Mouse (Mus musculus) liver, embryonic 12.5 days (tissue): Measurements from ENCODE around the gene Ror1. TPM values are rescaled to one million over a fixed set of nuclear protein-coding genes. Genes with fewer than 3 reads are reported as not detected.

ENCODE experiments used
- ATAC-seq: fragments of 200-750 bp; cut with Nextera tagmentation; 2 replicates; pipeline ENCODE4 v1.8.0; 2017; ENCODE audit warnings: moderate number of reproducible peaks, mild to moderate bottlenecking, moderate library complexity
- H3K27ac ChIP-seq: fragments of 300-500 bp; sonication (generic); 2 replicates; pipeline ENCODE4 v1.5.1; 2016; ENCODE audit warnings: mild to moderate bottlenecking
- H3K27me3 ChIP-seq: fragments of 300-500 bp; sonication (generic); replicated peaks from 2 replicates; pipeline ENCODE4 v1.6.1; 2016; ENCODE audit warnings: mild to moderate bottlenecking, moderate library complexity
- H3K36me3 ChIP-seq: fragments of 300-500 bp; sonication (generic); 2 replicates; pipeline ENCODE4 v1.6.1; 2016; ENCODE audit warnings: mild to moderate bottlenecking, moderate library complexity
- H3K4me1 ChIP-seq: fragments of 300-500 bp; sonication (generic); 2 replicates; pipeline ENCODE4 v1.6.1; 2016
- H3K4me2 ChIP-seq: fragments of 300-500 bp; sonication (generic); 2 replicates; pipeline ENCODE4 v1.6.1; 2016; ENCODE audit warnings: mild to moderate bottlenecking, moderate library complexity
- H3K4me3 ChIP-seq: fragments of 300-500 bp; sonication (generic); 2 replicates; pipeline ENCODE4 v1.5.1; 2016; ENCODE audit warnings: mild to moderate bottlenecking, moderate library complexity
- H3K9ac ChIP-seq: fragments of 300-500 bp; sonication (generic); 2 replicates; pipeline ENCODE4 v1.6.1; 2016; ENCODE audit warnings: mild to moderate bottlenecking, moderate library complexity
- H3K9me3 ChIP-seq: fragments of 300-500 bp; sonication (generic); replicated peaks from 2 replicates; pipeline ENCODE4 v1.6.1; 2016; ENCODE audit warnings: mild to moderate bottlenecking, moderate library complexity
- WGBS: fragments of 180-500 bp; shearing (Covaris S2); methylation state at CpG from one replicate; pipeline ENCODE4 v1.1.7; 2016; ENCODE audit not compliant: insufficient replicate concordance; 5-methylcytosine and 5-hydroxymethylcytosine counted together
- polyA plus RNA-seq: library from polyadenylated mRNA; unstranded; fragments of >200 nt; fragmentation: Nextera tagmentation; extraction: Ambion mirVana; gene quantifications from 2 replicates; pipeline ENCODE4 v1.2.1, GENCODE M21; 2016

The Ror1 gene
- polyA plus RNA-seq, 1 experiment from 2014 or later: 1.4 TPM

DNA sequence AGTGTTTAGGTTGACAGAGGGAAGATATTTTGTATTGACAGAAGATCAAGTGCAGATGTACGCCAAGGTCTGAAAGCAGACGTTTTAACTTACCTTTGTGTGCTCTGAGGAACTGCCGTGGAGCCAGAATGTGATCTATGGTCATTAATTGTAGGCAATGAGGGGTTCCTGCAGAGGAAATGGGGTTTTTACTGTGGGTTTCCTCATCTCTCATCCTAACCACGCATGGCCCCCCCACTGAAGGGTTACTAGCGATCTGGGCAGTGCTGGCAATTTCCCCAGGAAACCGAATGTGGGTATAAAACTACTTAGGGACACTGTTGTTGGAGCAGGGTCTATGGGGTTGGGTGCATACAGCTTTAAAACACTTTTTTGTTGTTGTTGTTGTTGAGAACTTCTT, 25.5 kb upstream of the Ror1 start:
- Histone ChIP-seq H3K4me1 (no peaks in the 10 kb centered on the region), H3K9ac (no peak overlapping the region), H3K9me3 (no peaks in the 10 kb centered on the region), H3K36me3 (no peaks in the 10 kb centered on the region), H3K27ac (no peak overlapping the region), H3K4me2 (no peak overlapping the region), H3K27me3 (no peaks in the 10 kb centered on the region), H3K4me3 (no peak overlapping the region)
- 34% methylated on average over 6 of the region's 6 CpGs for WGBS
- ATAC-seq: no peak

DNA sequence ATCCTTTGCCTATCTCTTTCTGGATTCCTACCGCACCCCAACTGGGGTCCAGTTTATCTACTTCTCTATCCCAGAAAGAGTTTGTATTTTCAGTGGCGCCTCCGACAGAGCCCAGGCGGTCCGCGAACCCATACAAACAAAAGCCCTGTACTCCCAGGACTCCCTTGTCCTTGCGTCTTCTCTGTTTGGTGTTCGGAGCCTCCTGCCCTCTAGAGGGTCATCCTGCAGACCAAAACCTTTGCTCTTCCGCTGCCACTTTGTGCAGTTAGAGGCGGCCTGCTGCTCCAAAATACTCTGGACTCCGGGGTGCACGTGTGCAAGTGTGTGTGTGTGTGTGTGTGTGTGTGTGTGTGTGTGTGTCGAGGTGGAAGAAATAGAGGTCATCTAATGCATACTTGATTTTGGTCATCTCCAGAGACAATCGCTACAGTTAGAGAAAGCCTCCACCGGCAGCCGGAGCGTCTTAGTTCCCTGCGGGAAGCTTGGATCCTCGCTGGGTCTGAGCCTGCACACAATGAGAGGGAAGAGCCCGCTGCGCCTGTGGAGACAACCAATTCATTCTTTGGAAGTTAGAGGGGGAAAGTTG, 1.1 kb downstream of the Ror1 start:
- Histone ChIP-seq H3K4me1 (no peaks in the 10 kb centered on the region), H3K27me3 (peaks cover 59% of the 10 kb centered on the region), H3K4me3 (peak overlapping the region; percentile 58), H3K36me3 (no peaks in the 10 kb centered on the region), H3K27ac (no peak overlapping the region), H3K9ac (no peak overlapping the region), H3K4me2 (peak overlapping the region; percentile 73), H3K9me3 (no peaks in the 10 kb centered on the region)
- ATAC-seq: no peak
- 6% methylated on average over 21 of the region's 21 CpGs for WGBS

DNA sequence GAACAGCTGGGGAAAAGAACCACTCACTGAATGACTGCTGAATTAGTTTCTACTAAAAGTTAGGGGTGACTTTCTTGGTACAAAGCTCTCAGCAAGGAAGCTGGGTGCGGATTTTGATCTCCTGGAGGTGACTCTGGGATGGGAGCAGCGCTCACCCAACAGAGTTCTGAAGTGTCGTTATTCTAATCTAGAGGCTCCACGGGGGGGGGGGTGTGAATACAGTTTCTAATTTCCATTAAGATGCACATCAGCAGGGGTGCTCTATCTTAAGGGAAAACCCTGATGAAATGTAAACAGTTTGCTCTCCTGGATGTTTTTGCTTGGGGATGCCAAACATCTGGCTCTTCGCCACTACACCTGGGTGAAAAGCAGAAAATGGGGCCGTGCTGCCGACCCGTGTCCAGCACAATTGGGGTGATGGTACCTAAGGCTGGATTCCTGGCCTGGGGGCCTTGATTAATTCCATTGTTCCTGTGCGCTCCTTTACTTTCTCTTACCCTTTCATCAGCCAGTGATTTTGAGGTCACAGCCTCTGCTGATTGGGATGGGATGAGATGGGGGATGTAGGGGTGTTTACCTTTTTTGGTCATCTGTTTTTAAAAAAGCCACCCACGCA, 1.9 kb downstream of the Ror1 start:
- Histone ChIP-seq H3K4me2 (peak overlapping the region; percentile 73), H3K9ac (no peak overlapping the region), H3K27me3 (peaks cover 59% of the 10 kb centered on the region), H3K4me1 (no peaks in the 10 kb centered on the region), H3K9me3 (no peaks in the 10 kb centered on the region), H3K27ac (no peak overlapping the region), H3K4me3 (no peak overlapping the region), H3K36me3 (no peaks in the 10 kb centered on the region)
- no peak for ATAC-seq
- WGBS: 28% methylated on average over 10 of the region's 10 CpGs

DNA sequence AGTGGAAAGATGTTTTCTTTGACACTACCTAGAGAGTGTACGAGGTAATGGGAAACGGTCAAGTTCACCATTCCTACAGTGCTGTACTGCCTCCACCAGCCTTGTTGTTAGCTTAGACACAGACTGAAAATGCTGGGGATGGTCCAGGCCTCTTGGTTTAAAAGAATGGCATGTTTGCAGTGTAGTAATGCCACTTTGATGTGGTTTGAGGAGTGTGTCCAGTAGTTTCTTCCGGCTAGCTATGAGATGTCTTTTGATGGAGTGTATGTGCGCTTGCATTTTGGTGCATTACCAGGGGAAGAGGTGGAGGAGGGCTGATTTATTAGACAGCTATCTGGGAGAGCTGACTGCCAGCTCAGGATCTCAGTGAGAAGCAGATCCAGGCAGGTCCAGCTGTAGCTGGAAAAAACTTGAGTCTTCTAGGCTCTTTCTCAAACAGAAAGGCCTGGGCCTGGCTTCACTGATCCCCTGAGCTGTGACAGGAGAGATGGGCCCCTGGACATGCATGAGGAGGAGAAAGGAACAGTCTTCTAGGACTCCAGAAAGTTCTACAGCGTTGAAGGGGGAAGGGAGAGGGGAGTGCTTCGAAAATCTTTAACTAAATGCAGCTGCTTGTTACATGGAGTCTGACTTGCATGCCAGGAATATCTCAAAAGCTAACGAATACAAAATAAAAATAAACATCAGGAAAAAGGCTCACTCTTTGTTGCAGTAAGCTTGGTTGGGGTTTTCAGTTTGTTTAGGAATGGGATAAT, 5.7 kb downstream of the Ror1 start:
- no peak for ATAC-seq
- Histone ChIP-seq H3K4me2 (no peak overlapping the region), H3K4me3 (no peak overlapping the region), H3K4me1 (no peaks in the 10 kb centered on the region), H3K27me3 (peaks cover 27% of the 10 kb centered on the region), H3K36me3 (no peaks in the 10 kb centered on the region), H3K9ac (no peak overlapping the region), H3K27ac (no peak overlapping the region), H3K9me3 (no peaks in the 10 kb centered on the region)
- 55% methylated on average over 7 of the region's 7 CpGs for WGBS

DNA sequence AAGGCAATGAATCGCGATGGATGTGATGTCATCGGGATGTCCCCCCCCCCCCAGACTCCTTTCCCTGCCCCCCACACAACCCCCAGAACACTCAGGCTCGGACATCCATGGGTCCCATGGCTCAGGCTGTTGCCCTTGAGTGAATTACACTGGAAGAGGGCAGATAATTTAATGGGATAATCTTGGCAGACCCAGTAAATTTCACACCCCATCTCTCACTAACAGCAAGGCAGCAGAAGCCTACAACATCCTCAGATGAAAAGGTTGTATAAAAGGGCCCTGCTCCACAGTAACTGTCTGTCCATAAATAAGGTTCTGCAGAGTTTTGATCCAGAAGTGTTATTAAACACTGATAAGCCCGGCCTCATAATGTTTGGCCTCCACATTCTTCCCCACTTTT, 6.3 kb downstream of the Ror1 start:
- no peak for ATAC-seq
- Histone ChIP-seq H3K27me3 (peaks cover 21% of the 10 kb centered on the region), H3K4me3 (no peak overlapping the region), H3K4me2 (no peak overlapping the region), H3K4me1 (no peaks in the 10 kb centered on the region), H3K9me3 (no peaks in the 10 kb centered on the region), H3K27ac (no peak overlapping the region), H3K36me3 (no peaks in the 10 kb centered on the region), H3K9ac (no peak overlapping the region)
- WGBS: 60% methylated on average over 5 of the region's 5 CpGs

DNA sequence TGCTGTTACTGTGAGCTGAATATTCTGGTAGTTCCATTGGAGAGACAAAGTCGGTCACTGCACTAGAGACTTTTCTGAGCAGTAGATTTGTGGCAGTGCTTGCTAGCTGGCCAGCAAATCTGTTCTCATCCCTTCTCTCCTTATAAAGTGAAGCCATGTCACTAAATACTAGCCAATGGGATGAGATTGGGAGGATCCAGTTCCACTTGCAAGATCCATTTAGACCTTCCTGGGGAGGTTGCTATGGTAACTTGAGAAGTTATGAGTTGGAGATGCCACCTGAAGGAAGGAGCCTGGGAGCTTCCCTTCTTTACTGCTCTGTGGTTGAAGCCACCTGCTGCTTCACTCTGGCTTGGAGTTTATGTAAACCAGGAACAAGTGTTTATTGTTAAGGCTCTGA, 8.7 kb downstream of the Ror1 start:
- H3K27me3 ChIP-seq: no peaks in the 10 kb centered on the region
- 63% methylated on average over 1 of the region's 1 CpGs for WGBS
- no peak overlapping the region for H3K4me3 ChIP-seq
- no peaks in the 10 kb centered on the region for H3K36me3 ChIP-seq
- H3K9me3 ChIP-seq: no peaks in the 10 kb centered on the region
- no peak overlapping the region for H3K9ac ChIP-seq
- no peak overlapping the region for H3K27ac ChIP-seq
- H3K4me2 ChIP-seq: no peak overlapping the region
- no peaks in the 10 kb centered on the region for H3K4me1 ChIP-seq
- ATAC-seq: no peak

DNA sequence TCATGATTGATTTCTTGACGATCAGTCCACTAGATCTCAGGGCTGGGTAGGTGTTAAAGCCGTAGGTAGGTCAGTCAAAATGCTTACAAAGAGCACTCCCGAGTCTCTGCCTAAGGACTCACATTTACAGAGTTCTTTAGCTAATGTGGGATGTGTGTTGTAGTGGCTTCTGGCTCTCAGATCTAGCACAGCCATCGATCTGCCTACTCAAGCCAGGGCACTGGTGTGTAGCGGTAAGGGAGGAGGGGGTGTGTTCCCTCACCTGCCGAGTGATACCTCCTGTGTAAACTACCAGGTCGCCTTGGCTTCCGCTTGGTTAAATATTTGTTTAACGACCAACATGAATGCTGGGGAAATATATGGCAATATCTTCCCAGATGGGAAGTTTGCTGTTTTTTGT, 12.0 kb downstream of the Ror1 start:
- Histone ChIP-seq H3K9ac (no peak overlapping the region), H3K27me3 (no peaks in the 10 kb centered on the region), H3K4me2 (no peak overlapping the region), H3K9me3 (no peaks in the 10 kb centered on the region), H3K36me3 (no peaks in the 10 kb centered on the region), H3K4me1 (no peaks in the 10 kb centered on the region), H3K4me3 (no peak overlapping the region), H3K27ac (no peak overlapping the region)
- WGBS: 69% methylated on average over 9 of the region's 9 CpGs
- no peak for ATAC-seq

DNA sequence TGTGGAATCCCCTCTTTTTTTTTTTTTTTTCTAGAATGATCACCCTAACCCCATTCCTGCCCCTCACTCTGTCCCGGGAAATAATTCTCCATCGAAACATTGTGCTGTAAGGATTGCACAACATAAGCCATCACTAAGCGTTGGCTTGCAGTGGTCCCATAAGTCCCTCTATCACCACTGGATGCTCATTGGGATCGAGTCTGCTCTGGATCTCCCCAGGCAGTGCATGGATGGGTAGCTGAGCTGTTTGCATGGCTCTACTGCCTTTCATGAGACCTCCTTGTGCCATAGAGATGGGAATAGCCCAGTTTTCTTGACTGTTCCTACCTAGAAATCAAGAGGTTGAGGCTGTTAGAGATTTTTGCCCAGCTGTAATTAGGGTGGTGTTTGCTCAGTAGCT, 13.0 kb downstream of the Ror1 start:
- WGBS: 71% methylated on average over 4 of the region's 4 CpGs
- Histone ChIP-seq H3K27ac (no peak overlapping the region), H3K36me3 (no peaks in the 10 kb centered on the region), H3K9ac (no peak overlapping the region), H3K27me3 (no peaks in the 10 kb centered on the region), H3K4me1 (no peaks in the 10 kb centered on the region), H3K4me2 (no peak overlapping the region), H3K4me3 (no peak overlapping the region), H3K9me3 (no peaks in the 10 kb centered on the region)
- no peak for ATAC-seq

DNA sequence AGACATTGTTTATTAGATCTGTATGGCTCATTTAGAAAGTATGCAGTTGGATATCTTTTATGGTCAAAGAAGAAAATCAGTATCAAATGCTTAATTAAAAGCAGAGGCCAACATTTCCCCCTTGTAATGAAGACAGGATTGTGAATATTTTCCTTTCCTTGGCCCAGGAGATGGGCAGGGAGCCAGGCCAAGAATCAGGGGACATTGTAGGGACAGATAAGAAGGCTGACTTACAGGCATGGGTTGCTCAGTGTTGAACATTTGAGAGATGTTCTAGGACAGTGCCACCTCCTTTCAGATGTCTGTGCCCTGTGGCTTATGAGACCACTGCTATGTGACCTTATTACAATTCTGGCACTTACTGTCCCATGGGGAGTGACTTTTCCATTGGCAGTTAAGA, 18.6 kb downstream of the Ror1 start:
- ATAC-seq: no peak
- no peaks in the 10 kb centered on the region for H3K27me3 ChIP-seq
- H3K4me1 ChIP-seq: no peaks in the 10 kb centered on the region
- no peak overlapping the region for H3K9ac ChIP-seq
- H3K27ac ChIP-seq: no peak overlapping the region
- H3K36me3 ChIP-seq: no peaks in the 10 kb centered on the region
- no peak overlapping the region for H3K4me2 ChIP-seq
- H3K4me3 ChIP-seq: no peak overlapping the region
- no peaks in the 10 kb centered on the region for H3K9me3 ChIP-seq

DNA sequence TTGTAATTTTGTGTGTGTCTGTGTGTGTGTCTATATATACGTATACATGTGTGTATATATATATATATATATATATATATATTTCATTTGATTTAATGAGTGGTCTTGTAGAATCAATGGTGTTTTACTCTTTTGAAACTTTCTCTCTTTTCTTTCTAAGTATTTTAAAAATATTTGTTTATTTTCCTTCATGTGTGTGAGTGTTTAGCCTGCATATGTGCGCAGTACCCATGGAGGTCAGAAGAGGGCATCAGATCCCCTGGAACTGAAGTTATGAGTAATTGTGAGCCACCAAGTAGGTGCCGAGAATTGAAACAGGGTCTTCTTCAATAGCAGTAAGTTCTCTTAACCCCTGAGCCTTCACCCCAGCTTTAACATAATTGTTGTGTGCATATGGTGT, 20.8 kb downstream of the Ror1 start:
- no peak for ATAC-seq
- 81% methylated on average over 3 of the region's 3 CpGs for WGBS

DNA sequence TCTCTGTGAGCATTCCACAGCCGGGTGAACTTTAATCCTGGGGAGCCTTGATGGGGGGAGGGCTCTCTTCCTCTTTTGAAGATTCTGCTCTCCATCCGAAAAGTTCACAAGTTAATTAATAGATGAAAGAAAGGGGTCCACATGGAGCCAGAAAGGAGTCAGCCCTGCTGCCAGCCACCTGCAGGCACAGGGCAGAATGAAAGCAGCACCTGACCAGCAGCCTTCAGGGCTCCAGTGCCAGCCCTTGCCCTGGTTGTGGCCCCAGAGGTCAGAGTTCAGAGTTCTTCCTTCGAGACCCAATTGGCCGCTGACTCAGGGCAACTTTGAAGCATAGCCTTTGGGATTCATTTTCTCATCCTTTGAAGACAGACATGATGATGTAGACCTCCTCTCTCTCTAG, 23.1 kb downstream of the Ror1 start:
- Histone ChIP-seq H3K9ac (no peak overlapping the region), H3K4me1 (no peaks in the 10 kb centered on the region), H3K27ac (no peak overlapping the region), H3K4me3 (no peak overlapping the region), H3K27me3 (no peaks in the 10 kb centered on the region), H3K36me3 (no peaks in the 10 kb centered on the region), H3K9me3 (no peaks in the 10 kb centered on the region), H3K4me2 (no peak overlapping the region)
- 39% methylated on average over 4 of the region's 4 CpGs for WGBS
- ATAC-seq: no peak

More for the DNA sequence above, 20.8 kb downstream of the Ror1 start:
- Histone ChIP-seq H3K27ac (no peak overlapping the region), H3K4me2 (no peak overlapping the region), H3K4me1 (no peaks in the 10 kb centered on the region), H3K9ac (no peak overlapping the region), H3K9me3 (no peaks in the 10 kb centered on the region), H3K36me3 (no peaks in the 10 kb centered on the region), H3K4me3 (no peak overlapping the region), H3K27me3 (no peaks in the 10 kb centered on the region)

DNA sequence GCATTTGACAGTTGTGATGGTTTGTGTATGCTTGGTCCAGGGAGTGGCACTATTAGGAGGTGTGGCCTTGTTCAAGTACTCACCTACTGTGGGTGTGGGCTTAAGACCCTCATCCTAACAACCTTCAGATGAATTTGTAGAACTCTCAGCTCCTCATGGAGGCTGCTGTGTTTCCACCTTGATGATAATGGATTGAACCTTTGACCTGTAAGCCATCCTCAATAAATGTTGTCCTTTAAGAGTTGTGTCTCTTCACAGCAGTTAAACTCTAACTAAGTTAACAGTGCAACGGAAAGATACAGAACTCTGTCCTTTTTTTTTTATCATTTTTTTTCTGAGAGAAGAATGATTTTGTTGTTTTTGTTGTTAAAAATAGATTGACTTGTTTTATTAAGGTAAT, 23.8 kb downstream of the Ror1 start:
- Histone ChIP-seq H3K36me3 (no peaks in the 10 kb centered on the region), H3K4me1 (no peaks in the 10 kb centered on the region), H3K9ac (no peak overlapping the region), H3K27me3 (no peaks in the 10 kb centered on the region), H3K4me2 (no peak overlapping the region), H3K27ac (no peak overlapping the region), H3K9me3 (no peaks in the 10 kb centered on the region), H3K4me3 (no peak overlapping the region)
- no peak for ATAC-seq
- WGBS: 69% methylated on average over 1 of the region's 1 CpGs
